Mouse (Mus musculus) embryonic fibroblast, embryonic 13.5 days (primary cell): ENCODE measurements at regions not wholly inside any gene's neighbourhood (a gene's known extent, or its start where the extent isn't known, plus 50 kb on each side); places are given as distances from the start of the nearest gene placed in this dataset.

Source experiments
- CTCF ChIP-seq: IDR thresholded peaks from 2 replicates; pipeline ENCODE4 v1.5.1; 2011; ENCODE audit warnings: mild to moderate bottlenecking, control low read depth, low read length, moderate library complexity, borderline replicate concordance; ENCODE audit not compliant: insufficient read depth
- POLR2A ChIP-seq: IDR thresholded peaks from 2 replicates; pipeline ENCODE4 v1.6.1; 2011; ENCODE audit warnings: low read depth, mild to moderate bottlenecking, control low read depth, low read length, moderate library complexity

DNA sequence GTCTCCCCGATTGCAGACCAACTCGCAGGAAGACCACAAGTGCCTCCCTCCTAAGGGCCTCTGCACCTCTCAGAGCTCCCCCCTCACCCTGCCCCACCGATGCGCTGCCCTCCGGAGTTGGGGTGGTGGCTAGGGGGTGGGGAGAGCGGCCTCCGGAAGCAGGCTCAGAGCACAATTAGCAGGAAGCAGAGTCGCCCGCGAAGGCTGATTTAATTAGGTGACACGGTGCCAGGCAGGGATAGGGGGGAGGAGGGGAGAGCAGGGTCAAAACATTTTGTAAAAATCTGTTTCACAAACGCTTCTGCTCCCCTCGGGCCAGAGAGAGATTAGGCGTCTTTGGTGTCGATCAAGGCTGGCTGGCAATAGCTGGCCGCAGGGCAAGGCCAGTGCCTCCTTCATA is 63.0 kb upstream of the Pax2 start:
- TF ChIP-seq CTCF (no peak), POLR2A (no peak)
